ENCODE assay signal across 26 mouse cellular contexts in the genomic region with DNA sequence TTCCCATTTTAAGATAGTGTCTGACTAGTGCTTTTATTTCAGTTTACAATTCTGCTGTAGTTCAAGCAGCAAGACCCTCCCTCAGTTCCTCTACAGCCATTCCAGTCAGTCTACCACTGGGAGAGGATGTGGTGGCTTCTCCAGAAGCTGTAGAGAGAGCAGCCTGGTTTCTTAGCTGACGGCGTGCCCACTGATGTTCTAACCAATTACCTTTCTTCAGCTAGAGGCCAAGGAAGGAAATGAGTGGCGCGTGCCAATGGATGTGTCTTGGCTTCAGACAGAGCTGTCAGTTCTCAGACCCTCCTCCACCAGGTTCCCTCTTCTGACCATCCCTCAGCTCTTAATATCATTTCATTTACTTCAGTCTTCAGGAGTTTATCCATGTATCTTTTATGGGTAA.
DNase-seq lines count a peak whose midpoint lies in the region; ATAC-seq and TF ChIP-seq lines count a peak whose summit lies in the region.
"Had no signal": no experiment of that assay in that cellular context is flagged by ENCODE, and none has a peak within 500 bp of the region (broad histone marks: within the 10 kb centered on the region; RNA-seq: fewer than 3 reads in every experiment).

No protein-coding gene starts in this region.

- H3K9me3 ChIP-seq in liver, postnatal 0 days (ENCODE audit: low read length): no peaks in the 10 kb centered on the region
- H3K9me3 ChIP-seq: hindbrain, embryonic 13.5 days; kidney, embryonic 15.5 days; megakaryocyte, embryonic 14.5 days; midbrain, embryonic 12.5 days; neural tube, embryonic 13.5 days; stomach, embryonic 15.5 days had no signal

- TF ChIP-seq EP300 in liver, postnatal 0 days (IDR thresholded peaks at IDR 0.05; ENCODE audit: low read depth): no peak

- no peak for TF ChIP-seq CTCF in liver, postnatal 0 days (IDR thresholded peaks at IDR 0.05; ENCODE audit: low read depth)

- ATAC-seq in activated CD4-positive, CD25-positive, alpha-beta regulatory T cell, adult 4 months: peak; percentile 19
- ATAC-seq in liver, postnatal 0 days: no peak
- ATAC-seq: forebrain, embryonic 16.5 days had no signal

- no peak overlapping the region for H3K4me2 ChIP-seq in liver, postnatal 0 days (ENCODE audit: low read depth, low read length)
- H3K4me2 ChIP-seq: heart, embryonic 11.5 days; hindbrain, embryonic 13.5 days; kidney, embryonic 15.5 days; midbrain, embryonic 12.5 days; neural tube, embryonic 13.5 days; stomach, embryonic 15.5 days had no signal

- DNase-seq in heart, adult 11 months: peak; percentile 35
- DNase-seq in heart, adult 9 months (ENCODE audit: low spot score in 2 of 2): no peak
- peak; percentile 21 for DNase-seq in naive thymus-derived CD4-positive, alpha-beta T cell, adult 2 months (ENCODE audit: low read depth)
- peak; percentile 39 for DNase-seq in thymus, postnatal 4 days
- DNase-seq in liver, postnatal 0 days: no peak
- no peak for DNase-seq in liver
- DNase-seq: adrenal gland, adult 2 months; cerebellum, adult 2 months; gastrocnemius, postnatal 14 days; heart, postnatal 4 days; kidney, adult 11 months; kidney, postnatal 25 days; lung, postnatal 36 days; retina, postnatal 1 day; right cerebral cortex, postnatal 25 days had no signal

- WGBS in liver, postnatal 0 days (ENCODE audit: insufficient replicate concordance): 64% methylated on average over 4 of the region's 4 CpGs

- no peak overlapping the region for H3K27ac ChIP-seq in liver, postnatal 0 days (ENCODE audit: low read depth)
- H3K27ac ChIP-seq: hindbrain, embryonic 13.5 days; kidney, embryonic 15.5 days; midbrain, embryonic 12.5 days; neural tube, embryonic 13.5 days; stomach, embryonic 15.5 days had no signal

- H3K36me3 ChIP-seq in liver, postnatal 0 days (replicated peaks; ENCODE audit: insufficient read depth, low read length): no peaks in the 10 kb centered on the region
- H3K36me3 ChIP-seq: hindbrain, embryonic 13.5 days; midbrain, embryonic 12.5 days; stomach, embryonic 15.5 days had no signal

- 0 out of 2 replicates have a peak, but pooled peaks cover 5% of the 10 kb centered on the region for H3K4me1 ChIP-seq in liver, postnatal 0 days (ENCODE audit: insufficient read depth)
- H3K4me1 ChIP-seq: midbrain, embryonic 12.5 days; stomach, embryonic 15.5 days had no signal

- H3K27me3 ChIP-seq in liver, postnatal 0 days (ENCODE audit: insufficient read depth, low read length): no peaks in the 10 kb centered on the region
- H3K27me3 ChIP-seq: hindbrain, embryonic 13.5 days; kidney, embryonic 15.5 days; megakaryocyte, embryonic 14.5 days; midbrain, embryonic 12.5 days; neural tube, embryonic 13.5 days; stomach, embryonic 15.5 days had no signal

- H3K9ac ChIP-seq in liver, postnatal 0 days (replicated peaks): no peak overlapping the region
- H3K9ac ChIP-seq: hindbrain, embryonic 13.5 days; kidney, embryonic 15.5 days; midbrain, embryonic 12.5 days; neural tube, embryonic 13.5 days; stomach, embryonic 15.5 days had no signal

- H3K4me3 ChIP-seq in liver, postnatal 0 days (ENCODE audit: low read depth, low read length): no peak overlapping the region
- H3K4me3 ChIP-seq: erythroblast, embryonic 14.5 days; hindbrain, embryonic 13.5 days; kidney, embryonic 15.5 days; megakaryocyte, embryonic 14.5 days; midbrain, embryonic 12.5 days; myocyte; neural tube, embryonic 13.5 days; stomach, embryonic 15.5 days had no signal

Comparison
In these comparisons a context has a peak if more than half of its experiments do, and no peak if none do; other contexts are left out.
1. DNase-seq: peak in heart, adult 11 months (single experiment), naive thymus-derived CD4-positive, alpha-beta T cell, adult 2 months (single experiment) and thymus, postnatal 4 days (single experiment); none in heart, adult 9 months (0 of 2), liver, postnatal 0 days (single experiment) and liver (single experiment).